Mouse (Mus musculus) c-Kit-positive CD71-negative TER-119-negative erythroid progenitor cells, embryonic 14.5 days (primary cell): Measurements from ENCODE around the gene Cacna1c.
A peak's percentile ranks its signal among the peaks of the same experiment; 100 is the strongest.

Experiments used
- DNase-seq: peaks from one replicate; pipeline ENCODE4 v3.0.0-alpha.2; 2013; ENCODE audit warnings: low read depth

Gene Cacna1c

GRCm38 (mm10) chr6:119196382-119197305 is at the start of gene Cacna1c:
Cacna1c (minus strand) TSS chr6:119196418.
- no peak for DNase-seq

DNA sequence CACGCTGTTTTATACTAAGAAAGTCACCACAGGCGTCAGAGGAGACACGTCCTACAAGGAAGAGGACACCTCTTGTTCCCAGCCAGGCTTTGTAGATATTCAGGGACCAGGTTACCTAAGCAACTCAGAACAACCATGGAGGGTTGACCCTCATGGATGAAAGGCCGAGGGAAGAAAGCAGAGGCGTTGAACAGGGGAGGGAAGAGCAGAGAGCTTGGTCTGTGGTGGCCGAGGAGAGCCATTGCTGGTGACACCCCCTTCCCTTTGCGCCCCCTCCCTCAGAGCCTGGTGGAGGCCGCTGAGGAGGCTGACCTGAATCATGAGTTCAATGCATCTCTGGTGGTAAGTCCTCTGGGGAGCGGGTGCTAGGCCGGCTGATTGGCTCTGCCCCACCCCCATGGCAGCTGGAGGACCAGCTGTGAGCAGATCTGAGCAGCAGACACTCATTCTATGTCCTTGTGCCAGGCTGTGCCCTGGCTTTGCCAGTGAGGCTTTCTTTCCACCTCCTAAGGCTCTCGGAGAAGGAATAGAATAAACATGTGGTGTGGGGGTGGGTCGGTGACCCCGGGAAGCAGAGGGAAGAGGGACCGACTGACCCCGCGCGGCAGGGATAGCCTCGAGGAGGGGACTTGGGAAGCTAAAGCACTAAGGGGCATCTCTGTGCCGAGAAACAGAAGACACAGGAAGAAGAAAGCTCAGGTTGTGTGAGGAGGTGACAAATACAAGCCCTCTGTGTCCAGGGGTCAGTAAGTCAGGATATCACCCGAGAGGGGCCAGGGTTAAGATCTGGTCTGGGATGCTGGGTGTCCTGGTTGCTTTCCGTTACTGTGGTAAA is 44.9 kb upstream of the Cacna1c start:
- DNase-seq, result no peak

DNA sequence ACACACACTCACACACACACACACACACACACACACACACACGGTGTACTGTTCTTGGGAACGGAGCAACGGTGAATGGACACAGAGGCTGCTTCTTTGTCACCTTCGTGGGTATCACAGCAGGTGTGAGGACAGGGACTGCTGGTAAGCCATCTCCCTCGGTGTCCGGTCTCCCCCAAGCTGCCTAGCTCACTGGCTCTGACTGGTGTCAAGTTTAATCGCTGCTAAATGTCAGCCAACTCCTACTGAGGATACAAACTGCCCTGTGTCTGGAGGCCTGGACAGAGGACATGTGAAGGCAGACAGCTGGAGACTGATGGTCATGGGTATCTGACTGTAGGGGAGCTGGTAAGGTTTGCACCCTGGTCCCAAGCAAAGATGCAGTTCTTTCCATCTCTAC is 44.0 kb upstream of the Cacna1c start:
- DNase-seq, result no peak

- no peak for DNase-seq
Measured at GRCm38 (mm10) chr6:119239341-119240005, 43.3 kb upstream of the Cacna1c start.

DNA sequence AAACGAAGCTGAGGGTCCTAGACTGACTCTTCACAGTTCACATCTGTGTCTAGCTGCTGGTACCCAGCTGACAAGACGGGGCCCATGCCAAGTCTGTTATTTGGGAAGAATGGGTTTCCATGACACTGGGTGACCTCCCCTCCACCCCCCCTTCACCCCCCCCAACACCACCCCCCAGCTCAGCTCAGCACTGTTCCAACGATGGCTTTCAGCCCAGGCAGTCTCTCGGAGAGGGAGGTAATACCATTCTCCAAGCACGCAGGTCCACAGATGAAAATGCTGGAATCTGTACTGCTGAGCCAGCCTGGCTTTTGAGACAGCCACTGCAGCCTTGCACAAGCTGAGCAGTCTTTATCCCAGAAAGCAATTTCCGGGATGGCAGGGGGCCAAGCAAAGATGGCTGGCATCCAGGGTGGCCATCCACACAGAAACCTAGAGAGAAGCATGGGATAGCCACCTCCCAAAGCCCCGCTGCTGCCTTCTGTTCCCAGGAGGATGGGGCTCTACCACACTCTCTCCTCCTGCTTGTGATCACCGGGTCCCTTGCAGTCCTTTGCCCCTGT is 41.3 kb upstream of the Cacna1c start:
- DNase-seq, result no peak

- DNase-seq, result no peak
Measured at GRCm38 (mm10) chr6:119236241-119236640, 40.0 kb upstream of the Cacna1c start, which contains the start of gene Cacna2d4. Cacna2d4 (plus strand) TSS chr6:119236526.

DNA sequence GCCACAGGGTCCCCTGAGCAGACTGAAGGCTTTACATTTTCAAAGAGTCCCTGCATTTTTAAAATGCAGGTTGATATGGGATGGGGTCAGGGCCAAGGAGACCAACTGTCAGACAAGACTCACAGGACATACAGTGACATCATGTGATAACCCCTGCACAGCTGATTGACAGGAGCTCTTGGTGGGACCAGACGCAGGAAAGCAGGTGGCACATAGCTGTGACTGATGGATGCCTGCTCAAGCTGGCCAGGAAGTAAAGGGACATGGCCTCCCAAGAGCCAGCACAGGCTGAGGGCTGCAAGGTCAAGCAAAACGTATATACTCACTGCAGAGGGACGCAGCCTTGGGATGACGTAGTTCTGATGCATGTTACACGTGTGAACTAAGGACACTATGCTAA is 39.2 kb upstream of the Cacna1c start:
- DNase-seq, result no peak

DNA sequence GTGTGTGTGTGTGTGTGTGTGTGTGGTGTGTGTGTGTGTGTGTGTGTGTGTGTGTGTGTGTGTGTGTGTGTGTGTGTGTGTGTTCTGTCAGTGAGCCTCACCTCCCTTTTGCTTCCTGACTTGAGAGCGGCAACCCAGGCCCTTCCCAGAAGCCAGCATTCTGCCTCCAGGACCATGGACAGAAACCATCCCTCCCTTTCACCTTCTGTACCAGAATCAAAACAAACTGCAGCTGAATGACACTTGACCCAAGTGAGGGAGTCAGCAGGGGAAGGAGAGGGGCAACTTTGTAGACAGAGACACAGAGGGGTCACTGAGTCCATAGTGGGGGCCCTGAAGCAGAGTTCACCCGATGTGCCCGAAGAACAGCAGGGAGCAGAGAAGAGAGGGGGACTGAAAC is 36.8 kb upstream of the Cacna1c start:
- DNase-seq, result no peak

- no peak for DNase-seq
Measured at GRCm38 (mm10) chr6:119228861-119229603, 32.8 kb upstream of the Cacna1c start.

DNA sequence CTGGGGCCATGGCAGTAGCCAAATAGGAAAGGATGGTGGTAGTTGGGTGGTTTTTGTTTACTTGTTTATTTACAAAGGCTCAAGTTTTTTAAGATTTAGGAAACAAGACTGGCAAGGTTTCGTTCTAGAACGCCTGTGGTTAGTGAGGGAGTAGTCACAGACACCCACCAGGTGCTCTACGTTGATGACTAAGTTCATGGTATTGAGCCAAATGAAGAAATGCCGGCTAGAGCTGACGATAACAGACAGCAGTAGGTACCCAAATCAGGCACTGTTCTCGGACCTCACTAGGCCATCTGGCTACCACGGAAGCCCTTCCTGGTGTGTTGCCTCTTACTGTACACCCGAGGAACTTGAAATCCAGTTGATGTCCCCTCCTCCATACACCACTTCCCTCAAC is 30.8 kb upstream of the Cacna1c start:
- no peak for DNase-seq

GRCm38 (mm10) chr6:119225731-119226130 is 29.5 kb upstream of the Cacna1c start:
- no peak for DNase-seq

- DNase-seq, result no peak
Measured at GRCm38 (mm10) chr6:119225226-119225625, 29.0 kb upstream of the Cacna1c start.

DNA sequence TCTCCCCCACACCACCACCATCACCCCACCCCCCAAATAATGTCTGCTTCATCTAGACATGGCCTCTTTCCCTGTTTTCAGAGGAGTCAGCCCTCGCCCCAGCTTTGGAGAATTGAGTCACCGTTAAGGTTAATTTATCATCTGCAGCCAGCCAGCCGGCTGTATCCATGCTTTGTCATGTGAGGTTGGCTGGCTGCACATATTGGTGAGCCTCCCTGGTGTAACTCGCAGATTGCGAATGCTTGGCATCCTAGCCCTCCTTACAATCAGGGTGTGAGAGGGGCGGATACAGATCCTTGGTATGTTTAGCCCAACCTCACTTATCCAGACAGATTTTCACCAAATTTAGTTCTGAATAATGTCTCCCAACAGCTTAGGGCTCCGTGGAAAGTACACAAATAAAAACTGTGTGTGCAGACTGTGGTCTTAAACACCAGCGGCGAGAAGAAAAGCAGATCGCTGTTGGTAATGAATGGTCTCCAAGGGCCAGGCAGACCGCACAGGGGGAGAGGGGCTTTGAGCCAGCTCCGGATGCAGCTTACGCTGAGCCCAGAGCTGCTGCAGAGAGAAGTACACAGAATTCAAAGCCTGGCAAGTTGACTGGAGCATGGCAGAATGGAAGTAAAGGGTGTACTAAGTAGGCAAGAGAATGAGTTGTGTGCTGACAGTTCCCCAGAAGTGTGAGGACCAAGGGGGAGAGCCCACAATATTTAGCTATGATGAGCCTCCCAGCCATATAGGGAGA is 28.4 kb upstream of the Cacna1c start:
- no peak for DNase-seq

GRCm38 (mm10) chr6:119220297-119220696 is 24.1 kb upstream of the Cacna1c start:
- peak; percentile 41 for DNase-seq

GRCm38 (mm10) chr6:119219237-119219870 is 23.1 kb upstream of the Cacna1c start:
- no peak for DNase-seq

DNA sequence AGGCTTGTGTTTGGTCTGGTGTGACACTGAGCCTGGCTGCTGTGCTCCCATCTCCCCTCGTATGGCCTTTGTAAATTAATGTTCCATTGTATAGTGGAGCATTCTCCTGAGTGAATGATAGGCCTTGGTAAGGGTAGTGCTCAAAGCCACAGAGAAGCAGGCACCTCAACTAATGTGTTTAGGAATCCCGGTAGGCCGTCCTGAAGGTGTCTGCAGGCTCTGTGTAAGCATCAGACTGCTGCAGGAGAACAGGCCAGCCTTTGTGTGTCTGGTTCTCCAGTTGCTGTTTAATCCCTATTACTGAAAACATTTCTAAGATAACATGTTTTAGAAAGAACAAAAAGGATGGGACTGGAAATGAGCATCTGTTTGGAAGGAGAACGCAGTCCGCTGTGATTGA is 22.4 kb upstream of the Cacna1c start:
- DNase-seq, result no peak

- DNase-seq, result no peak
Measured at GRCm38 (mm10) chr6:119217661-119218060, 21.4 kb upstream of the Cacna1c start.

- DNase-seq, result no peak
Measured at GRCm38 (mm10) chr6:119215040-119215613, 18.9 kb upstream of the Cacna1c start.

GRCm38 (mm10) chr6:119214190-119214589 is 18.0 kb upstream of the Cacna1c start:
- DNase-seq, result no peak

GRCm38 (mm10) chr6:119213375-119213774 is 17.2 kb upstream of the Cacna1c start:
- DNase-seq, result no peak
